Mouse (Mus musculus) right cerebral cortex, adult 18-20 months (tissue): Measurements from ENCODE around the gene Rexo5.

Experiments used
- DNase-seq: peaks from one replicate; pipeline ENCODE4 v3.0.0; 2022; ENCODE audit warnings: mixed read lengths

Gene Rexo5

DNA sequence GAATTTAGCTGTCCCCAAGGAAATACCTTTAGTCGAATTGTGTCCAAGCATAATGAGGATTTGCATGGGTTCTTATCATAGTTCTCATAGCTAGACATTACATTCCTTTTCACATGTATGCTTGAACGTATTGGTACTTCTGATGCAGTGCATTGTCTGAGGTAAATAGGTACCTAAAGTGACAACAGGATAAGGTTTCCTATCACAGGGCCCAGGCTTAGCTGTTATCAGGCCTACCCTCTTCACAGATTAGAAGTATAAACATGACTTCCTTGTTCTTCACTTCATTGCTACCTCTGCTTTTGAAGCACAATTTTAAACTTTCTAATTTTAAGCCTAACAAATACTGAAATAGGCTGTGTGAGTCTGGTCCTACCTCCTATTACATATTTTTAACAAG lies 51.7 kb downstream of the Rexo5 start:
- DNase-seq = no peak

DNA sequence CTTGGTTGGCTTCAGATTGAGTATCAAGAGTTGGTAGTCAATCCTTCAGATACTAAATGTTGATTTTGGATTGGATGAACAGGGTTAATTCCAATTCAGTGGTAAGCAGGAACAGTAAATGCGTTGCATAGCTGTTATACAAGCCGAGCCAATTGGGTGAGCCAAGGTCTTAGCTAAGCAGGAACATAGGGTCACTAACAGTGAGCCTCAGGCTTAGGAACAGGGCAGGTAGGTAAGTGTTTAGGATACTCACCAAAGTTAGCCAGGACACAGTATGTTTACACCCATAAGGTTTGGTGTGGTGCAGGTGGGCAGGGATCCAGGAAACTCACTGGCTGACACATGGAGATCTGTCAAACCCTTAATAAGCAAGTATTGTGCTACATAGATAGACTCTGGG lies 53.6 kb downstream of the Rexo5 start:
- no peak for DNase-seq

DNA sequence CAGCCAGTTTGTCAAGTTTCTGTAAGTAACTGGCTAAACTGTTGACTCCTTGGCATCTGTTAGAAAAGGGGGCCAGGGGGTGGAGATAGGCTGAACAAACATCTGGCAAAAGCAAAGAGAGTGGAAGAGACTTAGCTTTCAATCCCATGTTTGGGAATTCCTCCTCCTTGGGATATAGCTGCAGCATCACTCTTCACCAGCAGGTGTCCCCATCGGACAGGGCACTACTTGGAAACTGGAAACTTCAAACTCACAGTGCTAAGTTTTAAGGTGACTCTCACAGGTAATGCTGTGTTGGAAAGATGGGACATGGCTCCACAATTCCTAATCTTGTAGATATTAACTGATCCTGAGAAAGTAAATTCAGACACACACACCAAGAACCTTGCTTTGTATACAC lies 55.3 kb downstream of the Rexo5 start:
- DNase-seq = peak; percentile 60

DNA sequence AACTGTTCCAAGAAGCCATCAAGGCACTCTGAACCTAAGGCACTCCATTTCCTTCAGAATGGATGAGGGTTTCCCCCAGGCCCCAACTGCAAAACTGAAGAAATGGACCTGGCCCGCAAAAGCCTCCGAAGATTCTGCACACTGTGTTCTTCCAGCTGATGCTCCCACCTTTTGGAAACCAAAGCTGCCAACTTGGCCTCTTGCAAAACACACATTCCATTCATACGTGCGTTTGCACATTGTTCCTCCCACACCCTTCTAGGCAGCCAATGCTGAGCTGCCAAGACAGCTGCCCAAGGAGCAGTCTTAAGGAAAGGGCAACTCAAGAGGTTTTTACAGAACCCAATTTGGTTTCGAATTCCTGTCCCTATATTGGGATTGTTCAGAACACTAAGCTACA lies 56.9 kb downstream of the Rexo5 start:
- peak; percentile 10 for DNase-seq

DNA sequence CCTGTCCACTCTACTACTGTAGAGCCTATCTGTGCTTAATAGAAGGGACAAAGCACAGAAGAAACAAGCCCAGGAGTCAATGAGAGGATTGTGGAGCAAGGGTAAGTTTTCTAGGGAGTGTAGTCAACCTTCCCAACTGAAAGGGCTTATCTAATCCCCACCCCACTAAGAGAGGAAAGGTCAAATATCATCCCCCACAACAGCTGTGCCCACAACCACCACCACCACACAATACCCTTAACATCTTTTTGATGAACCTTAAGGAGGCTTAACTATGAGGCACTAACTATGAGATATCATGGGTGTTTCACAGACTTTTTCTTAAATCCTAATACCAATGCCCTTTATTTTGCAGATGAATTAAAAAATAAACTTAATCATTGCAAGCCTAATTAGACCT lies 58.7 kb downstream of the Rexo5 start:
- no peak for DNase-seq

DNA sequence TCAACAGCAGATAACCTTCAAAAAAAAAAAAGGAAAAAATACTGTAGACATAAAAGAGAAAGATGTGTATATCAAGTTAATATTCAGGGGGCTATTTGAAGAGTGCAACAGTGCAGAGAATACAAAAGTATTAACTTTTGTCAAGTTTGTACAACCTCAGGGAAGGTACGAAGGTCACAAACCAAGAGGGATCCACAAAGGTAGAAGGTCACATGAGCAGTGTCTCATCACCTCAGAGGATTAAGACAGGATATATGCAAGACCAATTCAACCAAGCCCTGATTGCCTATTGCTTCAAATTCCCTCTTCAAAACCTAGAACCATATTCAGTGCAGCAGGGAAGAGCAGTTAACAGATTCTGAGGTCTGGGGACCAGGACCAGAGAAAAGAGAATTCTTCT lies 59.4 kb downstream of the Rexo5 start:
- no peak for DNase-seq

DNA sequence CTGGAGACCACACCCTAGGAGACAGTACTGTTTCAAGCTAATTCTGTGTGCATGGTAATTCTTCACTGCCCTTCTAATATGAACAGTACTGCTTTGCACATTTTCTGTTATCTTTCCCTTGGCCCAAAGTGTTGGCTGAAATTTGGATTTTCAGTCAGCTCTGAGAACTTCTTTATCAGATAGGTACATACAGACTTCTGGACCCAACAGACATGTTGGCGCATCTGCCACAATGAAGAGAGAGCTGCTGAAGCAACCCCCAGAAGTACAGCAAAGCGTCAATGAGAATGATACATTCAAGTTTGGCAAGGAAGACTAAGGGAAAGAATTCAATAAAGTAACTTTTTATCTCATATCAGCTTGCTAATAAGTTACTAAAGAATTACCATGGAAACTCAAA lies 60.6 kb downstream of the Rexo5 start:
- no peak for DNase-seq

DNA sequence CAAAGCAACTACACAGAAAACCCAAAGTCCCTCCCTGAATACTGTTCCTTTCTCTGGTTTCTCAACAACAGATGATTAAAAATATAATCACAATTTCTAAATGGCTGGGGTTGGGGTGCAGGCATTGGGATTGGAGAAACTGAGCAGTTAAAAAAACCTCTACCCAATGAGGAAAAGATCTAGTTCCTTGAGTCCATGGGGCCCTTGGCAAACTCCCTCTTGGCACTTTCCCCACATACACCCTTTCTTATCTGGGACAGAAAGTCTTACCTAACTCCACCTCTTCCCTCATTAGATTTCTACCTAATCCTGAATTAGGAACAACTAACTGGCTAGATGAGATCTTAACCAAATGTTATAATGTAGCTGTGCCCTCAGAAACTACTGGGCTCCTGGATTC lies 61.2 kb downstream of the Rexo5 start:
- no peak for DNase-seq

DNA sequence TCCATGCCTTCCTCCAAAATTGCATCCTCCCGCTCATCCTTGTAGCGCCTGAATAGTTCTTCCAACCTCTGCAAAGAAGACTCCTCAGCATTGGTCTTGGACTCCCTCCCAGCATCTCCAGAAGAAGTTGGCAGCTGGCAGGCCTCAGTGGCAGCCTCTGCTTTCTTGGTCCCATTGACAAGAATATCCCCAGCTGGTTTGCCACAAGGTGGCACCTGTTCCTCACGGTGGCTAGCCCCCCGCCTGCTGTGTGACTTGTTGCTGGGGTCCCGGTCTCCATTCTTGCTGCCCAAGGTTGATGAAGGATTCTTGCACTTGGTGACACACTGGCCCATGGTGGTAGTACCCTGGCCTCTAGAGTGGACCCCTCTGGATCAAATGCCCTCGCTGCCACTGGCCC lies 65.7 kb downstream of the Rexo5 start:
- peak; percentile 17 for DNase-seq

DNA sequence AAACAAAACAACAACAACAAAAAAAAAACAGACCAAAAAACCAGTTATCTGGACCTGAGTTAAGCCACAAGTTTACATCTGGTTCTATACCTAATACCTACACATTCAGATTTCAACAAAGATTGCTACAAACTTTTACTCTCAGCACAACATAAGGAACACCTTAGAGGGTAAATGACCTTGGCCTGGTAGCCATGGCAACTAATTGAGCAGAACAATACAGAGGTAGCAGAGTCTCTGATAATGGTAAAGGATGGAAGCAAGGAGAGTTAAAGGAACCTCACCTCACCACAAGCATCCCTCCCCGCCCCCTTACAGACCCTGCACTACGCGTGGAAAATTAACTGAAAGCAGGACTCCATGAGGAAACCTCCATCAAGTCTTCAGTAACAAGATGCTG lies 66.3 kb downstream of the Rexo5 start:
- no peak for DNase-seq

DNA sequence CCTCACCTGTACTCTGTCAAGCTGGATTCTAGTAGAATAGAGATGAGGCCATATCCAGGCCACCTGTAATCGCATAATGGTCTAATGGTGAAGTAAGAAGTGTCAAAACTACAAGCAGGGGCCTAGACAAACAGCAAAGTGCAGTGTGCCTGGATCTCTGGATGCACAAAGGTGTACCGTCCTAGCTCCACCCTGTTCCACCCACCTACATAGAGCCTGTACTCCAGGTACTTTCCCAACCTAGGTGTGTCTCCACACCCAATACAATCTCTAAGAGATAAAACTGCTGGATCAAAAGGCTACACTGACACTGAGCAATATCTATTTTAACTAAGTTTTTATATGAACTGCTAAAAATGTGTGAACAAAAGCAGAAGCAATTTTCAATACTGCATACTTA lies 66.7 kb downstream of the Rexo5 start:
- no peak for DNase-seq

DNA sequence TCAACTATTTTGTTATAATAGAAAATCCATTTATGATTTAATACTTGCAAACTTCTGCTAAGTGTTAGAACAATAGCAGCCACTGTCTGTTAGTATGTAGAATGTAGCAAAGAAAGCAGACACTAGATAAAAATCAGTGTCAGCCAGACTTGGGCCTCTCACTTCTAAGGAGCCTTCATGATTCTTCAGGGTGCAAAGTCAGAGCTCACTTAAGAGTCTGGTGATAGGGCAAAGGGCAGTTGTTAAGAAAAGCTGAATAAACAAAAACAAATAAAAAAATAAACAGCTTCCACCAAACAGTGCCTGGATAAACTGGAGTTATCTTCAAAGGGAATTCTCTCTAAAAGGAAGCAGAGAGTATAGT lies 67.1 kb downstream of the Rexo5 start:
- no peak for DNase-seq

DNA sequence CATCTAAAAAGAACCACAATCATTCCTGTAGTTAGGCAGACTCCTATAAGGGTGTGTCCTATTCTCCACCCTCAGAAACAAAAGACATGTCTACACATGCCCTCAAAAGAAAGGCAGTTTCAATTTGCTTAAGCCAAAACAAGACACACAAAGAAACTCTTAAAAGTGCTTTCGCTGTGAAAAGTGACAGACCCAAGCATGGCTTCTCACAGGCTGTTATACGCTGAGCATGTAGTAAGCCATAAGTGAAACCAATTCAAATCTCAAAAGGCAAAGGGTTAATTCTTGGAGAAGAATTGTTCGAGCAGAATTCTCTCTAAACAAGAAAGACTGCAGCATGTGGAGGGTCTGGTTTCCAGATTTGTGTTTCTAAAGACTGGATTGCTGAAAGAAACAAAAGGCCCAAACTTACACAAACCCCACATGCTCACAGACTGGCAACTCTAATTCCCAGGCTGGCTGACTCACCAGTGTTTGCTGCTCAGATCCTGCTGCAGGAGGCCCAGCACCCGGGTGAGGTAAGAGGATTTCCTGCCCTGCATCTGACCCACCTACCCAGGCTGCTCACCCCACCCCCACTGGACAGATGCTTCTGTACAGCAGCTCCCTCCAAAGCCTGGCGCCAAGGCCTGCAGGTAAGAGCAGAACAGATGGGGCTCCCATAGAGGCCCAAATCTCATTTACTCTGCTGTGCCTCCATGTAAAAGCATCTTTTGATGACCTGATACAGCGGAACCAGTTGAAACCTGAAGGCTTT lies 67.7 kb downstream of the Rexo5 start:
- DNase-seq = peak; percentile 37

DNA sequence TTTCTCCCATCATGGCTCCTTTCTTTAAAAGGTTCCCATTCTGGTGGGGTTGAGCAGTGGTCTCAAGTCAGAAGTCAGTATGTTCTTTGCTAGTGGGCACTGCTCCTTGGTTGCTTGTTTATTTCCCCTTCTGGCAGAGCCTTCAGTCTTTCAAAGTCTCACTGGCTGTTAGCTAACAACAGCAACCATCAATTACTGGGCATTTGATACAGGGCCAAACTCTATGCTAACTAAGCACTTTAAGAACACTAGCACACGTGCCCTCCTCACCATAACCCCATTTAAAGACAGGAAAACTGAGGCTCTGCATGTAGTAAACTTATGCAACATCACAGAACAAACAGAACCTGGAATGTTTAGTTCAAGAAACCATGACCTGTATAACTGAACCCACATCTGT lies 68.4 kb downstream of the Rexo5 start:
- no peak for DNase-seq

DNA sequence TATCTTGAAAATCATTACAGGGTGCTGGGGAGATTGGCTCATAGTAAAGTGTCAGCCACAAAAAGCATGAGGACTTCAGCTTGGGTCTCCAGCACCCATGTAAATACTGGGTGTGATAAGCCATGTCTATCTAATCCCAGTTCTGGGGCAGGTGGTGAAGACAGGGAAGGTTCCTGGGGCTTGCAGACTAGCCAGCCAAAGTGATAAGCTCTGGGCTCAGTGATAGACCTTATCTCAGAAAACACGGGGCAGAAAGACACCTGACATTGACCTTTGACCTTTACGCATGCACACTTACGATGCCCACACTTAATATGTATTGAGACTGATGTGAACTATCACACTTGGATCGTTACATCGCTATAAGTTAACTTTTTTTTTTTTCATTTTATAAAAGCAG lies 70.7 kb downstream of the Rexo5 start:
- no peak for DNase-seq

DNA sequence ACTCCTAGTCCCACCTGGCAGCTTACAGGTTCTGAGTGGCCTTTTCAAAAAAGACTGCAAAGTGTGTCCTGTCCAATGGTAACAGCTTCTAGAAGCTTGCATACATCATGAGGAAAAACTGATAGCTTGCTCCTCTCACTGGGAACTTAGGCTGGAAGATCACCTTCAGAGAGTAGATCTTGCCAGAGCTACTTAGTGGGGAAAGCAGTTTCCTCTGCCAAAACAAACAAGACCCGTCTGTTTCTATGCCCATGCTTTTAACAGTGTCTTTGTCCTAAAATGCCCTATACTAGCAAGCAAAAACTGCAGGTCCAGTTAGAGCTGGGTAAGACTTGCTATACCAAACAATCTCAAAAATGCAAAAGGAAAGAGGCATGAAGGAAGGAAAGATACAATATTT lies 72.3 kb downstream of the Rexo5 start:
- DNase-seq = no peak

DNA sequence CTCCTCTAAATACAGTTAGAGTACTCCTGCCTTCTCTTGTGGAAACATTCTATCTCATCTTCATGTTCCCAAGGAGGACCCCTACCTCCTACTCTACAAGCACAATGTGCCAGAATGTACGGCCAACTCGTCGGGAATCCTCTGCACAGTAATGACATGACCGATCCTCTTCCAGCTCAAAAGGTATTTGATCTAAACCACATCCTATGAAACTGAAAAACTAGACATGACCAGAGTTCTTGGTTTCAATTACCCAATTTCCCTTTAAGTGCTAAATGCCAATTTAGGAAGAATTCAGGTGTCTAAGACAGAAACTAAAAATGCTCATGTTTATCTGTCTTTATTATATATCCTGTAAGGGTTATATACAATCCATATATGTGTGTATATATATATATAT lies 78.4 kb downstream of the Rexo5 start:
- no peak for DNase-seq

DNA sequence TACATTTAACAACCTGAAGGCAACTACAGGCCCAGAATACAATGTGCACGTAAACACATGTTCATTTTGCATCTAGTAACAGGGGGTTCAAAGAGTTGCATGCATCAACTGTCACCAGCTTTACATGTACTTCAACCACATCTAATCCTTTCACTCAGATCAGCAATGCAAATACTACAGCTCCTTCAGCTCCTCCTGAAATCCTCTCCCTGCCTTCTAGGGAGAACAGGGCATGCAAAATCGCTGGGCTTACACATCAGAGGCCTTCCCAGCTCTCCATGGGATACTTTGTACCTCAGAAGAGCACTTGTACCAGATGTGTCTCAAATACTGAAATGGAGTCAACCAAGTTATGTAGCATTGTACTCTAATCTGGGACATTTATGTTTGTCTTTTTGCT lies 79.2 kb downstream of the Rexo5 start:
- no peak for DNase-seq

DNA sequence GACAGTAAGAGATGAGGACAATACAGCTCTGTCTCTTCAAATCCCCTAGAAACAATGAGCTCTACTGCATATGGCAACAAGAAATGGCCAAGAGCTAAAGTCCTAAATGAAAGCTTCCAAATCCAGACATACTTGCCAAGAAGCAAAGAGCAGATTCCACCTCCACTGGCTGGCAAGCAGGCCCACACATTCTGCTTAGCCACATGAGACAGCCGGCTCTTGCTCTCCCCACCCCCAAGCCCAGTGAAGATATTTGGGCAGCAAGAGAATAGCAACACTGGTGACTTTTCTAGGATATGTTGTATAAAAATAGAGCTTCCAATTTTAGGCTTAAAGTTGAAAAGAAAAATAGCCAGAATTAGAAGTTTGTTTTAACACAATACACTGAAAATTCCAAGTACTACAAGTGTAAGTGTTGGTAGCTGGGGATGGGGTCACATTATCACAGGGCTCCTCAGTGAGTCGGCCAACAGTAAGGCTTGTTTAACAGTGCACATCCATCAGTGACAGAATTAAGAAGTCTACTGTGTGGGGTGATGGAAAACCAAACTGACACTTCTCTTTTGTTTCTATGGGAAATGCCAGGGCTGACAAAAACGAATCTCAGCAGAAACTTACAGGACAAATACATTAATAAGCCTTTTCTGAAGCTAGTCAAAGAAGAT lies 82.1 kb downstream of the Rexo5 start:
- peak; percentile 83 for DNase-seq

DNA sequence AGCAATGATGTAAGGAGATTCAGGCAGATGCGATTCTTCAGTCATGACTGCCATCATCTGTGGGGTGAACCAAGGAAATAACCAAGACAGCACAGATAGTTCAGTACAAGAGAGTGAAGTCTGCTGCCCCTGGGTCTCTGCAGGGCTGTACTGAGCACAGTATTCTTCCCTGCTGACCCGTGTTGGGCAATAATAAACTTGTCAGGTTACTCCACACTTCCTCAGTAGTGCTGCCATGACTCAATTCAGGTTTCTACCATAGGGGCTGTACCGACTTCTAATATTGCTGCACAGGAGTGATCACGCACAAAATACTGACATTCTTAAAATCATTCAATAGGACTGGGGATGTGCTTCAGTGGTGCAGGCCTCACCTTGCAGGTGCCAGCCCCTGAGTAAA lies 85.4 kb downstream of the Rexo5 start:
- no peak for DNase-seq

DNA sequence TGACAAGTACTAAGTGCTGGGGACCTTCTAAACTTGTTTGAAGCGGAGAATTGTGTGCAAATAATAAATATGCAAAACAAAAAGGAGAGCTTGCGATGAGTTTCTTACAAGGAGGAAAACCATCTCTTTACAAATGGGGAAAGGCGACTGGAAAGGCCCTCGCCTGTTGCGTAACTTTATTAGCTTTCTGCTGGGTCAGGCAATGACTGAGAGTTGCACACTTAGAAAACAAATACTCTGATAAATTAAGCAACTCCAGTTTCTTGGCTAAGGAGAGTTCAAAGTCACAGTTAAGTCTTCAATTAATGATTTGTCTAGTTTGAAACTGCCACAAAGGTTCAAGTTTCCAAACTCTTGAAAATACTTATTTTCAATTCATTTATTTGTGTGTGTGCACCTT lies 86.5 kb downstream of the Rexo5 start:
- no peak for DNase-seq

DNA sequence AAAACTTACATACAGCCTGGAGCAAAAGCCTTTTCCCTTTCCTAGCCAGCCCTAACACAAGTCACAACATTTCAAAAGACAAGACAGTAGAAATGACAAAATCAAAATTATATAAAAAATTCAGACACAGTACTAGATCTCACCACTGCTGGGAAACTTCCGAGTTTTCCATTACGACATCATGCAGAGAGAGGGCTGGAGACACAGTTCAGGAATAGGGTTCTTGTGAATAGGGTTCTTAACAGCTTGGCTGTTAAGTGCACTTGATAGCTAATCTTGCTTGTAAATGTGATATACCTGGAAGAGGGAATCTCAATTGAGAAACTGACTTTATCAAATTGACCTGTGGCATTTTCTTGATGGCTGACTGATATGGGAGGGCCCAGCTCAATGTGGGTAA lies 87.4 kb downstream of the Rexo5 start:
- DNase-seq = no peak

DNA sequence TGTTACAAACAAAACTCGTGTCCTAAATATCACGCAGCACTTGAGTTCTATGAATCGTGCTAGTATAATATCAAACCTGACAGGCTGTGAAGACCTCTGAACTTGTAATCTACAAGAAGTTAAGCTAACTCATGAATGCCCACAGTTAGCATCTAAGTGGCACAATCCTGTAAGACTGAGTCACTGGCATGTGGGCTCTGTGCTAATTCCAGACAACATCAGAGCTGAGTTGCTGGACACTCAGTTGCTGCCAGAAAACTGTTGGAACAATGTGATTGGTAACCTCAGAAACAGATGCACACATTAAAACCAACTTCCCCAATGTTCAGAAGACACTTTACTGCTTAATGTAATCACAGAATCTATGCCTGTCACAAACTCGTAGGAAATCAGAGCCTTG lies 94.1 kb downstream of the Rexo5 start:
- DNase-seq = no peak

DNA sequence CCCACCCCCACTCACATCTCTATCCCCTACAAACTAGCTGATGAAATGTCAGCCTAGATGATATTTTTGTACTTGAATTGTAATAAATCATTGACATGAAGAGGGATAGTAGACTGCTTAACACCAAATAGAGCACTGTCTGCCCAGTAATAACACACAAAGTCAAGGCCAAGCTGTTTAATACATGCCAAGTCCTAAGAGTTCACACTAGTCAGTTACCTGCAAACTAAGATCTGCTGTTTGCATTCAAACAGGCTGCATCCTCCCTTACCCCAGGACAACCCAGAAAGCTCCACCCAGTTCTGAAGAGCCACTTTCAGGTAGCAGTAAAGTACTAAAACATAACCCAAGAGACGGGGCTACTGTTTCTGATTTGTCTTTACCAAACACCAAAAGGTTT lies 98.4 kb downstream of the Rexo5 start:
- DNase-seq = no peak

DNA sequence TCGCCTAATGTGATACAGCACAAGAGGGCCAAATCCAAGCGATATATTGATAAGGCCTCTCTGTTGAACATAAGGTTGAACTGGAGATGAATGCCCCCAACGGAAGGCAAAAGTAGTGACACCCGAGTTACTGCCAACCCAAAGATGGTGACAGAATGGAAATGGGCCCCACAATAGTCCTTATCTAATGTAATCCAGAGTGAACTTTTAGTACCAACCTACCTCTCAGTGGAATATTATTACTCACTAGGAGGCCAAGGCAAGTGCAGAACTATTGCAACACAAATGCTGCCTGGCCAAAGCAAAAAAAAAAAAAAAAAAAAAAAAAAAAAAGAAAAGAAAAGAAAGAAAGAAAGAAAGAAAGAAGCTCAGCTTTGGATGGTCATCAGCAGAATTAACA lies 98.9 kb downstream of the Rexo5 start:
- DNase-seq = no peak
